18 mouse cellular contexts compared by ENCODE assay signal in the genomic region with DNA sequence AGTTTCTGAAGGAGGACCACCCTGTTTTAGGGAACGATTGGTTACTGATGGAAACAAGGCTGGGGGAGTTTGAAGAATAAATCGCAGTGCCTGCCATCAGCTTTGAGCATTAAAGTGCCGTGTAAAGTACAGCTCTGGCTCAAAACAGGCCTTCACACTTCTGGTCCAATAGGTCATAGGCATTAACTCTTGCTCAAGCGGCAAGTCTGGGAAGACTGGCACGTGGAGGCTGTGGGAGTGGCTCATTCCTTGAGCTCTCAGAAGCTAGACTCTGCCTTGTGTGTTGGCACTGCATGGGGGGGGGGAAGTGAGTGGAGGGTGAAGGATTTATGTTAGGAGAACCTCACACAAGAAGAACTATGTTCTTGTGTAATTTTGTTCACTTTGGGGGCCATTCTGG.
DNase-seq lines count a peak whose midpoint lies in the region; ATAC-seq and TF ChIP-seq lines count a peak whose summit lies in the region.
"Had no signal": no experiment of that assay in that cellular context is flagged by ENCODE, and none has a peak within 500 bp of the region (broad histone marks: within the 10 kb centered on the region; RNA-seq: fewer than 3 reads in every experiment).

No protein-coding gene starts in this region.

- no peak overlapping the region for H3K27ac ChIP-seq in lung, embryonic 14.5 days (ENCODE audit: low read depth)
- H3K27ac ChIP-seq in limb, embryonic 10.5 days: no peak overlapping the region
- H3K27ac ChIP-seq: gastrocnemius, adult 2 months; hindbrain, embryonic 10.5 days; hindbrain, postnatal 0 days; macrophage had no signal

- H3K4me2 ChIP-seq in lung, embryonic 14.5 days: no peak overlapping the region
- H3K4me2 ChIP-seq: heart, embryonic 11.5 days; liver, embryonic 11.5 days had no signal

- no peaks in the 10 kb centered on the region for H3K27me3 ChIP-seq in lung, embryonic 14.5 days (ENCODE audit: insufficient read depth, low read length)
- no peaks in the 10 kb centered on the region for H3K27me3 ChIP-seq in limb, embryonic 10.5 days (ENCODE audit: low read depth, poor library complexity, severe bottlenecking)

- H3K36me3 ChIP-seq in lung, embryonic 14.5 days (ENCODE audit: insufficient read depth): peaks cover 8% of the 10 kb centered on the region; the same call in 1 of the 2 replicates
- peaks cover 16% of the 10 kb centered on the region for H3K36me3 ChIP-seq in limb, embryonic 10.5 days
- H3K36me3 ChIP-seq: hindbrain, embryonic 10.5 days had no signal

- 37% methylated on average over 5 of the region's 5 CpGs for WGBS in lung, embryonic 14.5 days
- WGBS in limb, embryonic 10.5 days: 55% methylated on average over 5 of the region's 5 CpGs

- no peak overlapping the region for H3K9ac ChIP-seq in lung, embryonic 14.5 days

- no peak overlapping the region for H3K4me3 ChIP-seq in lung, embryonic 14.5 days (ENCODE audit: low read depth, low read length)
- no peak overlapping the region for H3K4me3 ChIP-seq in limb, embryonic 10.5 days
- H3K4me3 ChIP-seq: gastrocnemius, adult 2 months; hindbrain, embryonic 10.5 days had no signal

- peak; percentile 24 for DNase-seq in kidney, adult 9 months
- DNase-seq in kidney, postnatal 14 days: no peak
- DNase-seq in adipocyte (ENCODE audit: low spot score): peak; percentile 81
- DNase-seq in lung, embryonic 14.5 days: peak; percentile 90
- peak; percentile 24 for DNase-seq in lung, postnatal 25 days (ENCODE audit: low spot score)
- DNase-seq in limb, embryonic 10.5 days (ENCODE audit: low spot score): no peak
- DNase-seq in layer of hippocampus, adult 11-12 months (ENCODE audit: low spot score): no peak
- no peak for DNase-seq in Muller cell, postnatal 12 days (ENCODE audit: inconsistent ontology term)
- DNase-seq: cerebellum, adult 18-20 months; cerebellum, postnatal 25 days; gastrocnemius, adult 2 months; right cerebral cortex, adult 18-20 months had no signal

- no peak for TF ChIP-seq CTCF in lung, embryonic 14.5 days (IDR thresholded peaks at IDR 0.05; ENCODE audit: low read depth)

- peak; percentile 90 for ATAC-seq in lung, embryonic 14.5 days (ENCODE audit: insufficient read depth)
- ATAC-seq: forebrain, embryonic 14.5 days; hindbrain, postnatal 0 days had no signal

- H3K4me1 ChIP-seq in lung, embryonic 14.5 days (ENCODE audit: insufficient read depth): no peaks in the 10 kb centered on the region
- H3K4me1 ChIP-seq in limb, embryonic 10.5 days: 0 out of 2 replicates have a peak, but pooled peaks cover 8% of the 10 kb centered on the region
- H3K4me1 ChIP-seq: hindbrain, embryonic 10.5 days had no signal

- H3K9me3 ChIP-seq in lung, embryonic 14.5 days (ENCODE audit: low read depth, low read length): no peaks in the 10 kb centered on the region
- H3K9me3 ChIP-seq in limb, embryonic 10.5 days (replicated peaks): no peaks in the 10 kb centered on the region
- H3K9me3 ChIP-seq: hindbrain, embryonic 10.5 days had no signal

Comparison
In these comparisons a context has a peak if more than half of its experiments do, and no peak if none do; other contexts are left out.
1. DNase-seq: peak in kidney, adult 9 months (single experiment), adipocyte (single experiment), lung, embryonic 14.5 days (single experiment) and lung, postnatal 25 days (single experiment); none in kidney, postnatal 14 days (single experiment), limb, embryonic 10.5 days (single experiment), layer of hippocampus, adult 11-12 months (single experiment) and Muller cell, postnatal 12 days (single experiment).